Mouse (Mus musculus): ENCODE measurements around the gene Slc30a5.
"Not testable (repeated sequence)": the region's sequence is repeated elsewhere in the genome, so short reads cannot be mapped to it uniquely, and the experiment has no call there.

Gene Slc30a5

GRCm38 (mm10) chr13:100843016-100843725, 9.9 kb upstream of the Slc30a5 start:
- in situ Hi-C loops (cut with MboI, MseI): loop anchor here (5.0 kb wide), 1 partner anchor 844 kb away; no protein-coding TSS in a partner anchor

- in situ Hi-C loops (cut with MboI, MseI): loop anchor here (5.0 kb wide), 1 partner anchor 846 kb away; no protein-coding TSS in a partner anchor
These were observed 8.5 kb upstream of the Slc30a5 start for GRCm38 (mm10) chr13:100841741-100842140.

DNA sequence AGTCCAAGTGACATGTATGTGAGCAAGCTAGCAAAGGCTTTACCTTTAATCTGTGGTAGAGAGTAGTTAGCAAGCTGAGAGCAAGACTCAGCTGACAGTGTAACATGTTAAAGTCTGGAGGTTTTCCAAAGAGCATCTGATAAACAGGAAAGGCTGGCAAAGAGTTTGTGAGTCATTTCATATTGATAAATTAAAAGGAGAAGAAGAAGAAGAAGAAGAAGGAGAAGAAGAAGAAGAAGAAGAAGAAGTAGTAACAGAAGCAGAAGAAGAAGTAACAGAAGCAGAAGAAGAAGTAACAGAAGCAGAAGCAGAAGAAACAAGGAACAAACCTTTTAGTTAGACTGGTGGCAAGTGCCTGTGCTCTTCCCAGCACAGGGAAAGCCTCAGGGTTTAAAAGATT, 1.6 kb upstream of the Slc30a5 start:
- in situ Hi-C loops (cut with MboI, MseI): no loop called here

DNA sequence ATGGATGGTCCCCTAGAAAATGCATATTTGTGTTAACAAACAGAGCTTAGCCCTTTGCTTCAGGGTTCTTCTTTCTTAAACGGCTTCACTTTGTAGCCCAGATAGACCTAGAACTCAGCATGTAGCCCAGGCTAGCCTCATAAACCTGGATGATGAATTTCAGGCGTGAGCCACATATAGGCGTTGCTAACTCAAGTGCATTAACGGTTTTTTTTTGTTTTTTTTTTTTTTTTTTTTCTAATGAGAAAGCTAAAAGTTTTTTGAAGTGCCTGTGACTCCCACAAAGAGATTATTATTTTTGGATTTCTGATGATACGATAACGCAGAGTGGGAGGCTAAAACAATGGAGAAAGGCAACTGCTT, 394 bp upstream of the Slc30a5 start:
- in situ Hi-C loops (cut with MboI, MseI): no loop called here

- in situ Hi-C loops (cut with MboI, MseI): no loop called here
These were observed 1.0 kb downstream of the Slc30a5 start for GRCm38 (mm10) chr13:100832188-100832587.

DNA sequence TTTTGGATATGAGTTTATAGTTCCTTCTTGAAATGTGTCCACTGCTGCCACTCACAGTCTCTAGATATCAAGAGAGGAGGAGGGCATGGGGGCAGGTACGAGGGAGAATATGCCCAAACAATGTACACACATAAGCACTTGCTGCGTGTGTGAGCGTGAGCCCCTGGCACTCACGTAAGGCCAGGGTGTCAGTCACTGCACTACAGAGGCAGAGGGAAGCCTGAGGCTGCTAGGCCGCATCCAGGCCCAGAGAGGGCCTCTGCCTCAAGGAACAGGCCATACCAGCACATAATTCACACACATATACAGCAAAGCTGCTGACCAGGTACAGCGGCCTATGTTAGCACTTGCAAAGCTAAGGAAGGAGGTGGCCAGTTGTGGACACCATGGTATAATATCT, 2.1 kb downstream of the Slc30a5 start:
- in situ Hi-C loops (cut with MboI, MseI): no loop called here

DNA sequence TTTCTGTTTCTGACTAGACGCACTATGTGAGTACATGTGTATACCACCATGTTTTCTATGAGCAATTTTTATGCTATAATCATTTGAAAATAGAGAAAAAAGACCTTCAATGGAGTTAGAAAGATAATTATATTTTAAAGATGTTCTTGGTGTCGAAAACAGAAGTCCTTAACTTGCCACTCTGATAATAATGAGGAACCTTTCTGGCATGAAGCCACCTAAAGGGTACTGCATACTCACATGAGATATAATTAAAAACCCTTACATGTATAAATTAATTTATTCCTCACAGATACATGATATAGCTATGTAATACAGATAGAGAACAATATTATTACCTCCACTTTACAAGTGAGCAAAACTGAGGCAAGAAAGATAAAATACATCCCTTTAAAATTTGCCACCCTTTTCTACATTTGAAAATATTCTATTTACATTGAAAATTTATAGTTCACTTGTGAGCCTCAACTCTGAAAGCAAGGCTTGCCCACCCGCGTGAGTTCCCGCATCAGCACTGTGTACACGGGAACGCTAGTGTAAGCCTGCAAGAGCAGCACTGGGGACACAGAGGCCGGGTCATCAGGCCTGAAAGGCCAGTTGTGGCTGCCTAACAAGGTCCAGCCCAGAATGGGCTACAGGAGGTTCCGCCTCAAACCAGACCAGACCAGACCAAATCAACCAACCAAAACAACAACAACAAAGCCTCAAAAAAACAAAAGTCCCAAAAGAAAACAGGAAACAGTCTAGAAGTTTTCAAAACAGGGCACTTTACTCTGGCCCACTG, 7.4 kb downstream of the Slc30a5 start:
- in situ Hi-C loops (cut with MboI, MseI): no loop called here

DNA sequence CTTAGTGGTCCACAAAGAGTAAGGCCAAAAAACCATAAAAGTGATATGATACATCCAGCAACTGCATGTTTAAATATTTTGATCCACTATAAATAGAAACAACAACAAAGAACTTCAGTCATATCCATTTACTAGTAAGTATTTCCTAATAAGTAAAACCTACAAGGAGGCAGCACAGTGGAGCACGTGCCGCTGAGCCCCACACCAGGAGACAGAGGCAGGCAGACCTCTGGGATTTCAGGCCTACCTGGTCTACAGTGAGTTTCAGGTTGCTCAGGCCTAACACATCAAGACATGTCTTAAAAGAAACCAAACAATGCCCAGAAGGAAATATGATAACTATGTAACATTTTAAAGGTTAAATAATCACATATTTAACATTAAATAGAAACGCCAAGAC, 8.3 kb downstream of the Slc30a5 start:
- in situ Hi-C loops (cut with MboI, MseI): loop anchor here (25.0 kb wide), 2 partner anchors 788 to 1963 kb away; no protein-coding TSS in a partner anchor

- in situ Hi-C loops (cut with MboI, MseI): loop anchor here (25.0 kb wide), 2 partner anchors 787 to 1962 kb away; no protein-coding TSS in a partner anchor
These were observed 8.9 kb downstream of the Slc30a5 start for GRCm38 (mm10) chr13:100824306-100824705.

DNA sequence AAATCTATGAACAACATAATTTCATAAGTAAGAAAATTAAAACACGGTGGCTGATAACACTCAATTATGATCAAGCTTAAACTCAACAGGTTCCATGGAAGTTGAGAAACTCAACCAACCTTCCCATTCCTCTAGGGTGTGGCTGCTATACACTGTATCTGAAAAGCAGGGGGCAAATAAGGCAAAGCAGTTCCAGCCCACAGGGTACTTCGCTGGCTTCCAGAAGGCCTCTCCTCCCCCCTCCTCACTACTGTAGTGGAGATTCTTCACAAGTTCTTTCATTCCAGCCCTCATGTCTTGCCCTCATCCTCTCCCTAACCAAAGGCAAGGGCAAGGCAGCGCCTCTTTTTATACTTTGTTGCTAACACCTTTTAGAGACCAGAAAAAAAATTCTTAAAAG, 9.4 kb downstream of the Slc30a5 start:
- in situ Hi-C loops (cut with MboI, MseI): loop anchor here (25.0 kb wide), 2 partner anchors 787 to 1962 kb away; no protein-coding TSS in a partner anchor

GRCm38 (mm10) chr13:100814451-100814850, 18.8 kb downstream of the Slc30a5 start:
- in situ Hi-C loops (cut with MboI, MseI): loop anchor here (25.0 kb wide), 2 partner anchors 777 to 1952 kb away; no protein-coding TSS in a partner anchor

DNA sequence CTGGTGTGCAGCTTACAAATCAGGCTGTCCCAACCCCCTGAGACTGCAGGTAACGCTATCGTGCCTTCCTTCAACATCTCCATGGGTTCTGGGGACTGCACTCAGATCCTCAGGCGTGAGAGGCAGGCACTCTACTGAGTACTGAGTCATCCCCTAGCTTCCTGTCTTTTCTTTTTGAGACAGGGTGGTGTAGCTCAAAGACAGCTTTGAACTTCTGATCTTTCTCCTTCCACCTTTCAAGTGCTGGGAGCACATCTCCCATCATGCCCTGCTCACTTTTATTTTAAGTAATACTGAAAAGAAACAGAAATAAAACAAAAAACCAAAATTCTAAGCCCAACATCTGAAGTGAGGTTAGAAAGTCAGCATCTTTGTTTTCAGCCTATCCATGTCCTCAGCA, 27.5 kb downstream of the Slc30a5 start:
- in situ Hi-C loops (cut with MboI, MseI): loop anchor here (25.0 kb wide), 2 partner anchors 768 to 1943 kb away; no protein-coding TSS in a partner anchor

DNA sequence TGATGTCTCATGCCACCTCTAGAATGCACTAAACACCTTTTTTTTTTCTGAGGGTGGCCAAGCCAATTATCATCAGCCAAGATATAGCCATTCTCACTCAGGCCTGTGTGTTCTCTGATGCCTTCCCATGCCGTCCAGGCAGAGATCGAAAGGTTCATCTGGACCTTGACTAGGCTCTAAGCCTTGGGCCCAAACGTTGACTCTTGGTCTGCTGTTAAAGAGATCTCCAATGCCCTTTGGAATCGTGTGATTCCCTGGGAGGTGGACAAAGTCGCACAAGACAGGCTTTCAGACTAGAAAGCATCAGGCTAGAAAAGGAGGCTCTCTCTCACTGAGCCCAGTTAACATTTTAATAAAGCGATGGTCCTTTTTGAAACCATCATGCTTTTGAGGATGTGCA, 36.1 kb downstream of the Slc30a5 start:
- in situ Hi-C loops (cut with MboI, MseI): no loop called here

DNA sequence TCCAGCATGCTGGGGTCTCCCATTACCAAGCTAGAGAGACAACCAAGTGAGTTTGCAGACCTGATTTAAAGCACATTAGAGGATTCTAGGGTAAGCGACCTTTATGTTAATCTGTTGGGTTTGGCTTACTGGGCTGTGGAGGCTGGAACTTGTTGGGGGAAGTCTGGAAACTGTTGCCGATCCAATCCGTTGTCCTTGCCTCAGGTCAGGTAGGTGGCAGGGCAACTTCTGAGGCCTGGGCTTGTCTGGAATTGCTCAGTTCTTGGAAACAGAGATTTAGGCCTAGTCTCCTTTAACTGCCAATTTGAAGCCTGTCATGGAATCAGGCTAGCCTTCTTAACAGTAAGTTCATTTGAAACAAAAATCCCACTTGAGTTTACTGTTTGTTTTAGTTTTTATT, 44.1 kb downstream of the Slc30a5 start:
- in situ Hi-C loops (cut with MboI, MseI): no loop called here

DNA sequence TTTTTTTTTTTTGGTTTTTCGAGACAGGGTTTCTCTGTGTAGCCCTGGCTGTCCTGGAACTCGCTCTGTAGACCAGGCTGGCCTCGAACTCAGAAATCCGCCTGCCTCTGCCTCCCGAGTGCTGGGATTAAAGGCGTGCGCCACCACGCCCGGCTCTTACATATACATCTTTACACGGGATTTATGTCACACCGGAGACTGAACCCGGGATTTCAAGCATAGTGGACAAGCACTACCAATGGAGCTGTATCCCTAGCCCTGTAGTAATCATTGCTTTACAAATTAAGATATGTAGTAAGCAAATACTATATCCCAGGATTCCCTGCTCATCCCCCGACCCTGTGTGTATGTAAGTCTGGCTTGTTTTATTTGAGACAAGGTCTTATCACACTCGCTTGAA, 45.2 kb downstream of the Slc30a5 start:
- in situ Hi-C loops (cut with MboI, MseI): not testable (repeated sequence)

DNA sequence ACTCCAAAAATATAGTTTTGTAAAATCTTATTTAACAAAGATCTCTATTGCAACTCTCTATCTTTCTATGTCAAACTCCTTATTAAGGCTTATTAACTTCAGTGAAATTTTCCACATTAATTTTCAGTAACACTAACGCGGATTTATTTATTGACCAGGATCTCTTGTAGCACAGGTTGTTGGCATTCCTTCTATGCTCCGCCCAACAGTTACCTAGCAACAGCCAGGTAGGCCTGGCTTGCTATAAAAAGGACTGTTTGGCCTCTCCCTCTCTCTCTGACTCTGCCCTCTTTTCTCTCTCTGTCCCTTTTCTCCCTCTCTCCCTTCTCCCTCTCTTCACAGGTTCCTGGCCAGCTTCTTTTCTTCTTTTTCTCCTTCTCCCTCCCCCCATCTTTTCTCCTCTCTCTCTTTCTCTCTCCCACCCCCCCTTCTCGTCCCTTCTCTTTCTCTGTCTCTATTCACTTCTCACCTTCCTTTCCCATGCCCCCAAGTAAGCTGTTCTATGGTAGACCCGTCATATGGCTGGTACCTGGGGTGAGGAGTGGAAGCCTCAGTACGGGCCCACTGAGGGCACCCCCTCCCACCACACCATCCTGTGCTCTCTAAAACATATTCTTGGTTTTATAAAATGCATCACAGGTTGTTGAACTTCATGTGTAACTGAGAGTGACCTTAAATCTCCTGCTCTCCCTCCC, 45.8 kb downstream of the Slc30a5 start:
- in situ Hi-C loops (cut with MboI, MseI): no loop called here

GRCm38 (mm10) chr13:100786414-100786867, 46.8 kb downstream of the Slc30a5 start, which contains the start of gene Ccnb1:
TSS of gene Ccnb1 (minus strand) at chr13:100786570.
- in situ Hi-C loops (cut with MboI, MseI): no loop called here

GRCm38 (mm10) chr13:100785806-100786413, 47.3 kb downstream of the Slc30a5 start:
- in situ Hi-C loops (cut with MboI, MseI): no loop called here

GRCm38 (mm10) chr13:100777491-100777890, 55.7 kb downstream of the Slc30a5 start:
- in situ Hi-C loops (cut with MboI, MseI): no loop called here

GRCm38 (mm10) chr13:100776710-100777109, 56.5 kb downstream of the Slc30a5 start:
- in situ Hi-C loops (cut with MboI, MseI): no loop called here

DNA sequence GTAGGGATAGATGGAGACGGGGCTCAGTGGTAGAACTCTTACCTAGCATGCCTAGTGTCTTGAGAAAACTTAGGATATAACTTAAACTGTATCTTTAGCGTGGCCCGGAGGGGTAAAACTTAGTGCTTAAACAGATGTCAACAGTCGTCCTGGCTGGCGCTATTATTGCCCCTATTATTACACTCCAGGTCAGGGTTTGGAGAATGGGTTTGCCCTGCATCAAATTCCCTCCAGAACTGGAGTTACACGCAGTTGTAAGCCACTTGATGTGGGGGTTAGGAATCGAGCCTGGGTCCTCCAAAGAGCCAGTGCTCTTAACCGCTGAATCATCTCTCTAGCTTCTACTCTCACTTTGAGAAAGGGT, 57.2 kb downstream of the Slc30a5 start:
- in situ Hi-C loops (cut with MboI, MseI): no loop called here
